Mouse (Mus musculus) midbrain, embryonic 10.5 days (tissue): ENCODE measurements around the gene Gm49403. TPM values are rescaled to one million over a fixed set of nuclear protein-coding genes. Genes with fewer than 3 reads are reported as not detected.
A peak's percentile ranks its signal among the peaks of the same experiment; 100 is the strongest.

Experiments used
- DNase-seq: peaks from one replicate; pipeline ENCODE4 v3.0.0-alpha.2; 2017; ENCODE audit warnings: low spot score
- H3K27ac ChIP-seq: fragments of 300-500 bp; sonication (generic); replicated peaks from 2 replicates; pipeline ENCODE4 v1.5.1; 2016; ENCODE audit warnings: mild to moderate bottlenecking
- H3K27me3 ChIP-seq: fragments of 300-500 bp; sonication (generic); 2 replicates; pipeline ENCODE4 v1.6.1; 2016; ENCODE audit warnings: low read depth, mild to moderate bottlenecking; ENCODE audit not compliant: poor library complexity, severe bottlenecking
- H3K36me3 ChIP-seq: fragments of 300-500 bp; sonication (generic); 2 replicates; pipeline ENCODE4 v1.6.1; 2016; ENCODE audit warnings: mild to moderate bottlenecking, moderate library complexity
- H3K4me1 ChIP-seq: fragments of 300-500 bp; sonication (generic); 2 replicates; pipeline ENCODE4 v1.6.1; 2016
- H3K4me3 ChIP-seq: fragments of 300-500 bp; sonication (generic); 2 replicates; pipeline ENCODE4 v1.5.1; 2016; ENCODE audit warnings: mild to moderate bottlenecking, moderate library complexity
- H3K9me3 ChIP-seq: fragments of 300-500 bp; sonication (generic); replicated peaks from 2 replicates; pipeline ENCODE4 v1.6.1; 2016; ENCODE audit warnings: mild to moderate bottlenecking
- WGBS: fragments of 180-500 bp; shearing (Covaris S2); methylation state at CpG from one replicate; pipeline ENCODE4 v1.1.7; 2016; 5-methylcytosine and 5-hydroxymethylcytosine counted together
- polyA plus RNA-seq: library from polyadenylated mRNA; unstranded; fragments of >200 nt; fragmentation: Nextera tagmentation; extraction: Ambion mirVana; gene quantifications from 2 replicates; pipeline ENCODE4 v1.2.1, GENCODE M21; 2016

Gene Gm49403
- polyA plus RNA-seq, 1 experiment from 2014 or later, result not detected

DNA sequence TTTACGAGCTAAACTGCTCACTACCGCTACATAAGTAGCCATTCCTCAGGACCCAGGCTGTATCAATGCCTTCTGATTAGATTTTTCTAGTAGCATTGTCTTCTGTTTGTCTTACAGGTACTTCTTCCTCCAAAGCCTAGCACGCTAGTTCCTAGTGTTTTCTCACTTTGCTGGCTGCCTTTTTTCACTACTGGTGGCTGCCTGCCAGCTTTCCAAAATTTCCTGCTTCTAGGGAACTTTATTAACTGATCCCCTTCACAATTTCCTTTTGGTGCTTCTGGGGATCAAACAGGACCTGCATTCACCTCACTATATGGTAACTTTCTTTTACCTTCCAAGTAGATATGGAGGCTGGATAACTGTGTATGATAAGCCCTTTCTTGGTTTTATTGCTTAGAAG lies 15.3 kb downstream of the Gm49403 start:
- no peaks in the 10 kb centered on the region for H3K27me3 ChIP-seq
- peaks cover 41% of the 10 kb centered on the region for H3K4me1 ChIP-seq
- no peak overlapping the region for H3K27ac ChIP-seq
- no peak for DNase-seq
- H3K4me3 ChIP-seq, result peak overlapping the region; percentile 95
- WGBS, result 72% methylated on average over 3 of the region's 3 CpGs
- peaks cover 73% of the 10 kb centered on the region for H3K36me3 ChIP-seq
- H3K9me3 ChIP-seq, result no peaks in the 10 kb centered on the region

- H3K27ac ChIP-seq, result no peak overlapping the region
- no peak overlapping the region for H3K4me3 ChIP-seq
- no peaks in the 10 kb centered on the region for H3K27me3 ChIP-seq
- H3K36me3 ChIP-seq, result peaks cover 86% of the 10 kb centered on the region
- no peak for DNase-seq
- no peaks in the 10 kb centered on the region for H3K9me3 ChIP-seq
- H3K4me1 ChIP-seq, result peaks cover 15% of the 10 kb centered on the region
- WGBS, result 96% methylated on average over 5 of the region's 5 CpGs
Measured at GRCm38 (mm10) chr19:8903412-8903811, 19.7 kb downstream of the Gm49403 start.

DNA sequence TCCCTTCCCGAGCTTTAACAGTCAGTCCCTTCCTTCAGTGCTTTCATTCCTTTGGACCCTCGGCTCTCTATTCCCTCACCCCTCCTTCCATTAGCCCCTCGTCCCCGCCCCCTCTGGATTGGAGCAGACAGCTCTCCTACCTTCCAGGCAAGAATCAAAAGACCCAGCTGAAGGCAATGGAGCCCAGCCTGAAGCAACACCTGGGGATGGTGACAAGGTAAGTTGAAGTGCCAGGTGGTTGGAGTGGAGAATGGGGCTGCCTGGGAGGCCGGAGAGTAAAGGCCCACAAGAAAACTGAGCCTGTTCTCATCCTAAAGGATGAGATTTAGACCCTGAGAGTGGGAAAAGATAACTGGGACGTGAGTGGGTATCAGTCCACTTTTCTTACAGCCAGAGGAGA lies 24.8 kb downstream of the Gm49403 start:
- WGBS, result 90% methylated on average over 6 of the region's 6 CpGs
- Histone ChIP-seq H3K27ac (no peak overlapping the region), H3K4me3 (no peak overlapping the region), H3K36me3 (peaks cover 99% of the 10 kb centered on the region), H3K4me1 (no peaks in the 10 kb centered on the region), H3K9me3 (no peaks in the 10 kb centered on the region), H3K27me3 (no peaks in the 10 kb centered on the region)
- no peak for DNase-seq

DNA sequence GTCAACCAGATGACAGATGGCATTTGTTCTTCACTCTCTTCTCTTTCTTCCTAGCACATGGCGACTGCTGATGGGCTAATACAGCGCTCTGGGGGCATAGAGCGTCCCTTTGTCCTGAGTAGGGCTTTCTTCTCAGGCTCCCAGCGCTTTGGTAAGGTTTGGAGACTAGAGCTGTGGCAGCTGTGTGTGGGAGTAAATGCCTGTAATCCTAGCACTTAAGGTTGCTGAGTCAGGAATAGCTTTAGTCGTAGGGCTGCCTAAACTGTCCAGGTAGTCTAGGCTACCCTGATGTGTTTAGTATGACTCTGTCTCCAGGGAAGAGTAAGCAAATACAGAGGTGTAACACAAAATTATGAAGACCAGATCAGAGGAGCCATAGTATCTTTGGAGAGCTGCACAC lies 28.1 kb downstream of the Gm49403 start:
- no peaks in the 10 kb centered on the region for H3K4me1 ChIP-seq
- H3K4me3 ChIP-seq, result no peak overlapping the region
- peaks cover 100% of the 10 kb centered on the region for H3K36me3 ChIP-seq
- H3K27ac ChIP-seq, result no peak overlapping the region
- DNase-seq, result no peak
- WGBS, result 96% methylated on average over 5 of the region's 5 CpGs
- H3K27me3 ChIP-seq, result no peaks in the 10 kb centered on the region
- H3K9me3 ChIP-seq, result no peaks in the 10 kb centered on the region

DNA sequence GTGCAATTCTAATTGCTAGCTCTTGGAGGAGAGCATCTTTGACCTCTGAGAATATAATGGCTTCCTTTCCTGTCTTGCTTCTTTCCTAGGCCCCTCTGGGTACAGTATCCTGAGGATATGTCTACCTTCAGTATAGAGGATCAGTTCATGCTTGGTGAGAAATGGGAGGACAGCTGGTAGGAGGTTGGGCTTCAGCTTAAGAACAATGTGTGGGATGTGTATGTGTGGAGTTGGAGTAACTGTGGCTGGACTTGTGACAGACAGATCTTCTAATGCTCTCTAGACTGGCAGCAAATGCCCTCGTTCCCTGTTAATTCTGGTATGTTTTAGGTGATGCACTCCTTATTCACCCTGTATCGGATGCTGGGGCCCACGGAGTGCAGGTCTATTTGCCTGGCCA lies 30.5 kb downstream of the Gm49403 start:
- no peak for DNase-seq
- 98% methylated on average over 3 of the region's 3 CpGs for WGBS
- Histone ChIP-seq H3K27ac (no peak overlapping the region), H3K4me1 (no peaks in the 10 kb centered on the region), H3K4me3 (no peak overlapping the region), H3K27me3 (no peaks in the 10 kb centered on the region), H3K9me3 (no peaks in the 10 kb centered on the region), H3K36me3 (peaks cover 82% of the 10 kb centered on the region)

GRCm38 (mm10) chr19:8919000-8919399 lies 35.3 kb downstream of the Gm49403 start:
- H3K27me3 ChIP-seq, result no peaks in the 10 kb centered on the region
- no peak for DNase-seq
- peaks cover 18% of the 10 kb centered on the region for H3K4me1 ChIP-seq
- no peak overlapping the region for H3K27ac ChIP-seq
- H3K9me3 ChIP-seq, result no peaks in the 10 kb centered on the region
- H3K4me3 ChIP-seq, result no peak overlapping the region
- peaks cover 51% of the 10 kb centered on the region for H3K36me3 ChIP-seq
- WGBS, result 94% methylated on average over 3 of the region's 3 CpGs

DNA sequence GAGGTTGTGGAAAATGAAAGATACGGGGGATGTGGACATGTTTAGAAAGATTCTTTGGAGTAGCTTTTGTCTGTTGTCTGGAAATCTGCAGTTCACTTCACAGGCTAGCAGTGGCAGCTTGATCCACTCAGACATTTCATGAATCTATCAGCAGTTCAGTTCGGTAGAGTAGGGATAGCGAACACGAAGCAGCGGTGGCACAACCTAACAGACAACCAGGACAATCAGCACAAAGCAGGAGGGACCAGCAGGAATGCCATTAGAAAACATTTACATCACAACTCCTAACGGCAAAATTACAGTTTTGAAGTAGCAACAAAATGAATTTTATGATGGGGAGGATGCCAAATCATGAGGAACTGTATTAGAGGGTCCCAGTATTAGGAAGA lies 35.9 kb downstream of the Gm49403 start:
- no peak for DNase-seq
- Histone ChIP-seq H3K36me3 (peaks cover 49% of the 10 kb centered on the region), H3K4me1 (peaks cover 18% of the 10 kb centered on the region), H3K27me3 (no peaks in the 10 kb centered on the region), H3K27ac (peak overlapping the region; percentile 91), H3K9me3 (no peaks in the 10 kb centered on the region), H3K4me3 (peak overlapping the region; percentile 90)
- WGBS, result 70% methylated on average over 6 of the region's 6 CpGs

DNA sequence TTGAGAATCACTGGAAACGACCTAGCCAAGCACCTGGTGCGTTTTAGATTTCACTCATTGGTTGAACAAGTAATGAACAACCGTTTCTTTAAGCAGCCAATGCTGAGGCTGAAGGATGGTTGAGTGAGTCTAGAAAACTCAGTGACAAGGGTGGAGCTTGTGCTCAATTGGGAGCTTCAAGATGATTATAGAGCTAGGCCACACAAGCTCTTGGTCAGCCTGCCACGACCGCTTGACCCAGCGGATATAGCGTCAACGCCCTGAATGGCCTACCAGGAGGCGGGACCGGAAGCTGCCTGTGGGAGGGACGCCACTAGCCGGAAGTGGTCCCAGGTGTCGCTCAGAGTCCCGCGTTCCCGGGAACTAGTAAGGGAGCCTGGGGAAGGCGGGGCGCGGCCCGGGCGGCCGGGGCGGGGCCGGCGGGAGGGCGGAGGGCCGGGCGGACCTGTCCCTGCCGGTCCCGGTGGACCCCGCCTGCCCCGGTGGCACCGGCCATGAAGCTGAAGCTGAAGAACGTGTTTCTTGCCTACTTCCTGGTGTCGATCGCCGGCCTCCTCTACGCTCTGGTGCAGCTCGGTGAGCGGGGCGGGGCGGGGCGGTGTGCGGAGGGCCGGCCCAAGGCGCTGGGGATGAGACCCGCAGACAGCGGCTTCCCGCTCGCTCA lies 36.5 kb downstream of the Gm49403 start, which contains the start of gene B3gat3:
TSS of gene B3gat3 (plus strand) at position 302 of the 664 bp plus-strand sequence.
- DNase-seq, result peak; percentile 97
- peak within 1 kb of the TSS; percentile 90 for H3K4me3 ChIP-seq
- H3K27me3 ChIP-seq, result no peaks in the 10 kb centered on the region
- H3K9me3 ChIP-seq, result no peaks in the 10 kb centered on the region
- peak within 1 kb of the TSS; percentile 91 for H3K27ac ChIP-seq
- WGBS, result 3% methylated on average over 50 of the region's 50 CpGs
- peaks cover 45% of the 10 kb centered on the region for H3K36me3 ChIP-seq
- H3K4me1 ChIP-seq, result peaks cover 18% of the 10 kb centered on the region

GRCm38 (mm10) chr19:8920836-8921291 lies 37.1 kb downstream of the Gm49403 start:
- no peak for DNase-seq
- WGBS, result 5% methylated on average over 6 of the region's 6 CpGs

DNA sequence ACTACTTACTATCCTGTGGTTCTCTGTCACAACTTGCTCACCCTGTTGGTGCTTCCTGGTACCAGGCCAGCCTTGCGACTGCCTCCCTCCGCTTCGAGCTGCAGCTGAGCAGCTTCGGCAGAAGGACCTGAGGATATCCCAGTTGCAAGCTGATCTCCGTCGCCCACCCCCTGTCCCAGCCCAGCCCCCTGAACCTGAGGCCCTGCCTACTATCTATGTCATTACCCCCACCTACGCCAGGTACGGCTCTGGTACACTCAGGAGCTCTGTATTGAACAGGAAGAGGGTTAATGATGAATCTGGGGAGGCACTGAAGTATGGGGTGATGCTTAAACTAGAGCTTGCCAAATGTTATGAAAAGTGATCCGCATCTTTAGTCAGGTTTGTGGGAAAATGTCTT lies 38.0 kb downstream of the Gm49403 start:
- Histone ChIP-seq H3K27ac (no peak overlapping the region), H3K9me3 (no peaks in the 10 kb centered on the region), H3K4me1 (peaks cover 18% of the 10 kb centered on the region), H3K27me3 (no peaks in the 10 kb centered on the region), H3K36me3 (peaks cover 45% of the 10 kb centered on the region), H3K4me3 (peak overlapping the region; percentile 90; the same call in 1 of the 2 replicates)
- DNase-seq, result no peak
- 80% methylated on average over 9 of the region's 9 CpGs for WGBS

More at GRCm38 (mm10) chr19:8920836-8921291, 37.1 kb downstream of the Gm49403 start:
- Histone ChIP-seq H3K36me3 (peaks cover 45% of the 10 kb centered on the region), H3K4me1 (peaks cover 18% of the 10 kb centered on the region), H3K9me3 (no peaks in the 10 kb centered on the region), H3K4me3 (peak overlapping the region; percentile 90), H3K27ac (peak overlapping the region; percentile 91), H3K27me3 (no peaks in the 10 kb centered on the region)

GRCm38 (mm10) chr19:8926766-8927165 lies 43.0 kb downstream of the Gm49403 start:
- DNase-seq, result no peak
- WGBS, result 84% methylated on average over 2 of the region's 2 CpGs
- H3K36me3 ChIP-seq, result peaks cover 60% of the 10 kb centered on the region

DNA sequence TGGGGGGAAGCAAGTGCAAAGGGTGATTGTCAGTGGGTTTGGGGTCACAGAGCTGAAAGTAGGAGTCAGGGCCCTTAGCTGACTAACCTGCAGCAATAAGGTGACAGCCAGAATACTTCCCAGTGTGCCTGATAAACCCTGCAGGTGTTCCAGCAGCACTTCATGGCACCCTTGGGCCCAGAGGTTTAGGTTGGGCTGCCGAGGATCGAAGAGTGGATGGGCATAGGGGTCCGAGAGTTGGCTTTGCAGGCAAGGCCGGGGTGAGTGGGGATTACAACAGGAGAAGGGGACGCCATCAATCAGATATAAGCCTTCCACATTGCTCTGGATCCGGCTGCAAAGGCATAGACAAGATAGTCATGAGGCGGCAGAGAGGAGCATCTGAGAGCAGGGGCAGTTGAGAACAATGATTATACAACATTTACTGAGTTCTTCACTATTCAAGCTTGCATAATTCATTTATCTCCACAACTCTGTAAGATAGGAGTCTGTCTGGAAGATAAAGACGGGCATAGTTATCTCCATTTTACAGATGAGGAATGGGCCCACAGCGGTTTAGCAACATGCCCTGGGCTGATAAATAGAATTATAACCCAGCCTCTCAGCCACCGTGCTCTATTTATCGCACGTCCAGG lies 44.3 kb downstream of the Gm49403 start:
- H3K36me3 ChIP-seq, result peaks cover 57% of the 10 kb centered on the region
- no peak overlapping the region for H3K4me3 ChIP-seq
- 92% methylated on average over 12 of the region's 12 CpGs for WGBS
- H3K27ac ChIP-seq, result no peak overlapping the region
- H3K4me1 ChIP-seq, result peaks cover 27% of the 10 kb centered on the region
- no peaks in the 10 kb centered on the region for H3K27me3 ChIP-seq
- DNase-seq, result no peak
- no peaks in the 10 kb centered on the region for H3K9me3 ChIP-seq

More at GRCm38 (mm10) chr19:8926766-8927165, 43.0 kb downstream of the Gm49403 start:
- Histone ChIP-seq H3K4me3 (no peak overlapping the region), H3K9me3 (no peaks in the 10 kb centered on the region), H3K27me3 (no peaks in the 10 kb centered on the region), H3K4me1 (peaks cover 28% of the 10 kb centered on the region), H3K27ac (no peak overlapping the region)

GRCm38 (mm10) chr19:8928689-8929223 lies 45.0 kb downstream of the Gm49403 start:
- WGBS, result 16% methylated on average over 16 of the region's 16 CpGs
- peak overlapping the region; percentile 83 for H3K4me3 ChIP-seq
- peaks cover 27% of the 10 kb centered on the region for H3K4me1 ChIP-seq
- peak overlapping the region; percentile 90 for H3K27ac ChIP-seq
- H3K36me3 ChIP-seq, result peaks cover 57% of the 10 kb centered on the region
- DNase-seq, result no peak
- no peaks in the 10 kb centered on the region for H3K9me3 ChIP-seq
- no peaks in the 10 kb centered on the region for H3K27me3 ChIP-seq
